Mouse (Mus musculus) WW6 (cell line): ENCODE measurements around the gene Lrr1.
"Not testable (repeated sequence)": the region's sequence is repeated elsewhere in the genome, so short reads cannot be mapped to it uniquely, and the experiment has no call there.

Source experiments
- DNase-seq: peaks from one replicate; pipeline ENCODE4 v3.0.0-alpha.2; 2013; ENCODE audit warnings: low read depth, low spot score

The Lrr1 gene

DNA sequence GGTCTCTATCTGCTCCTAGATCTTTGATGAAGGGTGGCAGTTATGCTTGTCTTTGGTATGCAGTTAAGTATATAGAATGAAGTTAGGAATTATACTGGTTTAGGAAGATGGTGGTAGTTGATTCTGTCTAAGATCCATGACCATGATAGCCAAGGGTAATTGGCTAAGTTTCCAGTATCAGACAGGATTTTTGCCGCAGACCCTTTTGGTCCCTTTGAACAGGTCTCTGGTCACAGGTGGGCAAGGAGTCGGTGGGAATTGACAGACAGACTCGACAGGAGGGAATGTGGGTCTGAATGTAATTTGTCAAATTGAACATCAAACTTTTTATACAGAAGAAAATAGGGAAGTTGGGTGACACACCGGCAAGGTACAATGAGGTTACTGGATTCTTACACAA, 5.0 kb upstream of the Lrr1 start:
- DNase-seq, result not testable (repeated sequence)

DNA sequence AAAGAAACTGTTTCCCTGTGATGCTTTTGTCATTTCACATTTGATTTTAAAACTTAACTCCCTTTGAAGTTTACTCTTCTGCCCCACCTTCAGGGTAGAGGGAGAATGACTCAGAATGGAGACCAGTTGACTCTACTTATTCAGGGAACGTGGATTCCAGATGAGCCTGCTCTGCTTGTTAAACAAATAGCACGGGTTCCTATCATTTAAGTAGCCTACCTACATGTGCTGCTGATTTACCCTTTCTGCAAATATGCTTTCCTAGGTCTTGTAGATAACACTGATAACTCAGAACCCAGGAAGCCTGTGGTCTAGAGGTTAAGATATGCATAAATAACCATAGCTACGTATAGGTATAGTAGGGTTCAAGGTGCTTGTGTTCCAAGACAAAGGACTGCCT, 3.7 kb upstream of the Lrr1 start:
- no peak for DNase-seq

DNA sequence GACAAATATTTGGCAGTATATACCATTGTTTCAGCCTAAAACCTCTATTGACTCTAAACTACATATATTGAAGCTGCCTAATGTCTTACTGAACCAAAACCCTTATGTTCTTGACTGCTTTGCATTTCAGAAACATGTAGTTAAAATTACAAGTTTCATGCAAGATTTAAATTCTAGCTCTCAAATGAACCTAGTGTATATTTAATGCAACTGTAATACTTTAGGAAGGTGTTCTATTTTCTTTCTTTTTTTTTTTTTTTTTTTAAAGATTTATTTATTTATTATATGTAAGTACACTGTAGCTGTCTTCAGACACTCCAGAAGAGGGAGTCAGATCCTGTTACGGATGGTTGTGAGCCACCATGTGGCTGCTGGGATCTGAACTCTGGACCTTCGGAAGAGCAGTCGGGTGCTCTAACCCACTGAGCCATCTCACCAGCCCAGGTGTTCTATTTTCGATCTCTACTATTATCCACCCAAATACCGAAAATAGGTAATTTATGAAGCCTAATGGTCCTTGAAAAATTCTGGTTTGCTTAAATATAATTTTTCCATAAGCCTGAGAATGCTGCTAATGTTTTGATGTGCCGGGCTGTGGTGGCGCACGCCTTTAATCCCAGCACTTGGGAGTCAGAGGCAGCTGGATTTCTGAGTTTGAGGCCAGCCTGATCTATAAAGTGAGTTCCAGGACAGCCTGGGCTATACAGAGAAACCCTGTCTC, 1.6 kb upstream of the Lrr1 start:
- DNase-seq, result not testable (repeated sequence)

DNA sequence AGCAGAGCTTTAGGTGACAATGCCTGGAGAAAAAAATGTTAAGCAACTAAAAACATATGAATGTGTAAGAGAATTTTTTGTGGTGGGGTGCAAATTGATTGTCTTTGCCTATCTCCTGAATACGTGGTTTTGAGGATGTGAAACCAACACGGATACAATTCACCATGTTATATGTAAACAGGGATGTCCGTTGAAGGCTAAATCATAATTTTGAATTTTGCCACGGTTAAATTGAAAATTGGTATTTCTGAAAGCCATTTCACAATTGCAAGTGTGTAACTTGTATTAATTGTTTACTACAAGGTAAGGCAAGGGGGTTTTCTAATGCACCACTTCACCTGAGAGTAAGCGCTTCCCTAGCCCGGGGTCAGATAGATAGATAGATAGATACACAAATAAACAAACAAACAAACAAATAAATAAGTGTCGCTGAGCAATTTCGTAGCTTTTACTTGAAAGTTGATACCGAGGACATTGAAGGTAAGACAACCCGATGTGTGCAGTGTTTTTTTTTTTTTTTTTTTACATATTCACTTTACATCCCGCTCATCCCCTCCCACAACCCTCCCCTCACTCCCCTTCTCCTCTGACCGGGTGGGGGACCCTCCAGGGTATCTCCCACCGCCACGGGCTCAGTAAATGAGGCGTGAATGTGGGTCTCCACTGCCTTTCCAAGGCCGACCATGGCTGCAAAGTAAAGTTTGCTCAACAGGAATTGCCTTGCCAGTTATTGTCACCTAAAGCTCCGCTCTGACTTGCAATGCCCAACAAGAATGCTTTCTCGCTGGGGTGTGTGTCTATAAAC, 756 bp upstream of the Lrr1 start:
- no peak for DNase-seq

DNA sequence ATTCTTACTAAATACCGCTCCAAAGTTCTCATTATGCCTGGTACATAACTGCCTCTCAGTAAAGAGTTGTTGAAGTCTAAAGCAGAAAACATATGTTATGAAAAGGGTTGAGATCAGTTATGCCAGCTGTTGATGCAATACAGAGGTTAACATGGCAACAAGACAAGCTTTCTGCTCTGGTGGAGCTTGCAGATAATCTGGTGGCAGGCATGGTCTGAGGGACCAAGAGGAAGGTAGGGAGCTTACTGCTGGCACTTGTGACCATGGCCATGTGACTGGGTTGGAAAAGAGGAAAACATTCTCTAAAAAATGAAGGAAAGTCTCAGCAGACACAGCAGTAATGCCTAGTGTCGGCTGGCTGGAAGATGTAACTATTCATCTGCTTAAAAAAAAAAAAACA, 2.7 kb downstream of the Lrr1 start:
- no peak for DNase-seq

DNA sequence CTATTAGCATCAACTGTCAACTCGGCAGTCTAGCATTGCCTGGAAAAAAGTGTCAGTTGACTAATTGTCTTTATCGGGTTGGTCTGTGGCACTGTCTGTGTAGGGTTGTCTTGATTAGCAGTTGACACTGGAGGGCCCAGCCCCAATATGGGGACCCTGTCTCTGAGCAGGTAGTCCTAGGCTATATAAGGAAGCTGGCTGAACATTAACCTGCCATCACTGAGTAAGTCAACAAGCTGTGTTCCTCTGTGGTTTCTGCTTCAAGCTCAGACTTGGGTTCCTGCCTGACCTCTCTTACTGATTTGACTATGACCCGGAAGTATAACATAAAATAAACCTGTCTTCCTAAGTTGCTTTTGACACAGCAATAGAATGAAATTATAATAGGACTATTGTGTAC, 7.4 kb downstream of the Lrr1 start:
- DNase-seq, result no peak

DNA sequence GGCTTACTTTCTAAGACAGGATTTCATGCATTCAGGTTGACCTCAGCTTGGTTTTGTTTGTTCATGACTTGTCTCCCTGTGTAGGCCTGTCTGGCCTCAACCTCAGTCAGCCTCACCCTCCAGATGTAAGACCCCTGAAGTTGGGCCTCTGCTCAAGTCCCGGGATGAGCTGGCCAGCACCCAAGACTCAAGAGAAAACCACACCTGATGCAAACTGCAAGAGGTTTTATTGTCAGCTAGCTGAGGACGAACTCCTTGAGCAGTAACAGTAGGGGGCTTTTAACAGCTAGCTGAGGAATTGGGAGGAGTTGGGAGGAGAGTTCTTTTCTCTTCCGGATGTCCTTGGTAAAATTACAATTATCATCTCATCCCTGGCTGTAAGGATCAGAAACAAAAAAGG, 8.9 kb downstream of the Lrr1 start:
- no peak for DNase-seq

DNA sequence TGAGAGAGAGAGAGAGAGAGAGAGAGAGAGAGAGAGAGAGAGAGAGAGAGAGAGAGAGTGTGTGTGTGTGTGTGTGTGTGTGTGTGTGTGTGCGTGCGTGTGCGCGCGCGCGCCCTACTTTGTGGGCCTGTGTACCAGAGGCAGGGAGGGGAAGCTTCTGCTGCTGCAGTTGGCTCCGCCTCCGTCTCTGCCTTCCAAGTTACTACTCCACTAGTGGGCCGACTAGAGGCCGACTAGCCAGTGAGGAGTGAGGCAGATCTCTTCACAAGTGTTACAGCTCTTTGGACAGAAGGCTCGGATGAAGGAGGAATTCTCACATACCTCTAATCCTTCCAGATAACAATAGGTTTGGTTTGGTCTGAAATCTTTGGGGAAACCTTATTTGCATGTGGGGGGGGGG, 10.8 kb downstream of the Lrr1 start:
- no peak for DNase-seq

DNA sequence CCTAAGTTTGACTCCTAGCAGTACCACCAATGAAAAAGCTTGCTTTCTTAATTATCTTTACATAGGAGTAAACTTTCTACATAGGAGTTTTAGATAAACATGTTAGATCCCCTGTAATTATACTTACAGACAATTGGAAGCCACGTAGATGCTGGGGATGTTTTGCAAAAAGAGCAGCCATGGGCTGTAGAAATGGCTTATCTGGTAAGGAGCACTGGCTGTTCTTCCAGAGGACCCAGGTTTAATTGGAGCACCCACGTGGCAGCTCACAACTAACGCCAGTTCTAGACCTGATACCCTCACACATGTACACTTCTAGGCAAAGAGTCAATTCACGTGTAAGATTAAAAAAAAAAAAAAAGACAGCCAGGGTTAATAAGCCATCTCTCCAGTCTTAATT, 13.2 kb downstream of the Lrr1 start:
- DNase-seq, result no peak

DNA sequence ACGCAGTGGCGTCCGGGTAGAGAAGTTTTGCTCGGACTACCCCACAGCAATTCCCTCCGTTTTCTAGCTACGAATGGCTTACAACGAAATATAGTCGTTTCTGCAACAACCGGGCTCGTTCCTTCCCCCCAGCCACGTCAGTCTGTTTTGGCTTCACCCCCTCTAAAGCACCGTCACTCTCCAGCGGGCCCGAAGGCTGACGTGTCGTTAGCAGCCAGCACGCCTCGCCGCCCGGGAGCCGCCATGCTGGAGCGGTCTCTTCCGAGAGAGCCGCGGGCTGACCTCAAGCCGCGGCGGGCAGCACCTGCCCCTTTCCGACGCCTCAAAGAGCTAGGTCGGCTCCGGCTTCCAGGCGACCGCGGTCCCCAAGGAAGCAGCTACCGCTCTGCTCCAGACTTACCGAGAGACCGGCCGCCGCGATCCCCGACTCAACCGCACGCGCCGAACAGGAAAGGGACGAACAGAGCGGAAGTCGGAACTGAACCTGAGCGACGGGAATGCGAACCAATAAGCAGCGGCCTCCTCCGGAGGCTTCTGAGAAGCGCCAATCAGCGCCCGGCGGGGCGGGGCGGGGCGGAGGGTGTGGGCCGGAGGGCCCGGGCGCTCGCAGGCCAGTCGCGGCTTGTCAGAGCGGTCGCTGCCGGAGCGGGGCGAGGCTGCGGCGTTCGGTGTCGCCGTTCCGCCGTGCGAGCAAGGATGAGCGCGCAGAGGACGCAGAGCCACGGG, 15.1 kb downstream of the Lrr1 start, which contains the start of the genes Rpl36al and Mgat2:
Gene Rpl36al, minus strand, starts transcription at position 501 of the 726 bp plus-strand sequence.
Gene Mgat2, plus strand, starts transcription at position 575 of the 726 bp plus-strand sequence.
- DNase-seq, result peak; percentile 93

DNA sequence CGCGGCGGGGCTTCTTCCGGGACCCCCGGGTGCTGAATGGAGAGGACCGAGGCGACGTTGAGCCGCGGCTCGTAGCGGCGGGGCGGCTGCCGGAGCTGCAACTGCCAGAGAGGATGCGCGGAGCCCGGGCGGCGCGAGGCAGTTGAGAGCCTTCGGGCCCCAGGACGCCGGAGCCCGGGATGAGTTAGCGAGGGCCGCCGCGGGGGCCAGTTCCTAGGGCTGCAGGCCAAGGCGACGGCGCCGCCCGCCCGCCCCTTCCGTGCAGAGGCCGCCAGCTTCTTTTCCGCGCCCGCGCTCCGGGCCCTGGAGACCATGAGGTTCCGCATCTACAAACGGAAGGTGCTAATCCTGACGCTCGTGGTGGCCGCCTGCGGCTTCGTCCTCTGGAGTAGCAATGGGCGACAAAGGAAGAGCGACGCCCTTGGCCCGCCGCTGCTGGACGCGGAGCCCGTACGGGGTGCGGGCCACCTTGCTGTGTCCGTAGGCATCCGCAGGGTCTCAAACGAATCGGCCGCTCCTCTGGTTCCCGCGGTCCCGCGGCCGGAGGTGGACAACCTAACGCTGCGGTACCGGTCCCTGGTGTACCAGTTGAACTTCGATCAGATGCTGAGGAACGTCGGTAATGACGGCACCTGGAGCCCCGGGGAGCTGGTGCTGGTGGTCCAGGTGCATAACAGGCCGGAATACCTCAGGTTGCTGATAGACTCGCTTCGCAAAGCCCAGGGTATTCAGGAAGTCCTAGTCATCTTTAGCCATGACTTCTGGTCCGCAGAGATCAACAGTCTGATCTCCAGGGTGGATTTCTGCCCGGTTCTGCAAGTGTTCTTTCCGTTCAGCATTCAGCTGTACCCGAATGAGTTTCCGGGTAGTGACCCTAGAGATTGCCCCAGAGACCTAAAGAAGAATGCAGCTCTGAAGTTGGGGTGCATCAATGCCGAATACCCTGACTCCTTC, 16.0 kb downstream of the Lrr1 start:
- no peak for DNase-seq

DNA sequence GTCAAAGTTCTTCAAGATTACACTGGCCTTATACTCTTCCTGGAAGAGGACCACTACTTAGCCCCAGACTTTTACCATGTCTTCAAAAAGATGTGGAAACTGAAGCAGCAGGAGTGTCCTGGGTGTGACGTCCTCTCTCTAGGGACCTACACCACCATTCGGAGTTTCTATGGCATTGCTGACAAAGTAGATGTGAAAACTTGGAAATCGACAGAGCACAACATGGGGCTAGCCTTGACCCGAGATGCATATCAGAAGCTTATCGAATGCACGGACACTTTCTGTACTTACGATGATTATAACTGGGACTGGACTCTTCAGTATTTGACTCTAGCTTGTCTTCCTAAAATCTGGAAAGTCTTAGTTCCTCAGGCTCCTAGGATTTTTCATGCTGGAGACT, 16.8 kb downstream of the Lrr1 start:
- no peak for DNase-seq

DNA sequence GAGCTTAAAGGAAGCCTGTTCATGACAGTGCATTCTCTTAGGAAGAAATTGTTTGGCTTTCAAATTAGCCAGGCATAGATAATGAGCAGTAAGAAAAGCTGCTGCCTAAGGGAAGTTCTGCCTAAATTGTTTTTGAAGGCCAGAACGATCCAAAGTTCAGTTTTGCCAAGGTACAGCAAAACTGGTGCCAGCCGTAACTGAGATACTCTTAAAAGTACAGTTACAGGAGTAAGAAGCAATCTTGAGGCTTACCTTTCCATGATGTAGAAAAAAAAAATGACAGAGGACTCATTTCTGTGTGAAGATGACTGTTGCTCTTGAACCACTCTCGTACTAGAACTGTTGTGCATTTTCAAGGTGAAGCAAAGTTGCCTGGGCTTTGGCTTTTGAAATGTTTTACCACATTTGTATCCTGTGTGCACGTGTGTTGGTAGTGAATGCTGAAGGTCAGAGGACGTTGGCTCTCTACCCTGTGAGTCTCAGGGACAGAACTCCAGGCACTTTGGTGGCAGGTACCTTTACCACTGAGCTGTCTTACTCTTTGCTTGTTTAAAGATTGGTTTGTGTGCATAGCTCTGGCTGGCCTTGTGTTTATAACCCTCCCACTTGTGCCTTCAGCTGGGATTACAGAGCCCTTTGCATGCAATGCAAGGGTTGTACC, 18.3 kb downstream of the Lrr1 start:
- DNase-seq, result no peak

DNA sequence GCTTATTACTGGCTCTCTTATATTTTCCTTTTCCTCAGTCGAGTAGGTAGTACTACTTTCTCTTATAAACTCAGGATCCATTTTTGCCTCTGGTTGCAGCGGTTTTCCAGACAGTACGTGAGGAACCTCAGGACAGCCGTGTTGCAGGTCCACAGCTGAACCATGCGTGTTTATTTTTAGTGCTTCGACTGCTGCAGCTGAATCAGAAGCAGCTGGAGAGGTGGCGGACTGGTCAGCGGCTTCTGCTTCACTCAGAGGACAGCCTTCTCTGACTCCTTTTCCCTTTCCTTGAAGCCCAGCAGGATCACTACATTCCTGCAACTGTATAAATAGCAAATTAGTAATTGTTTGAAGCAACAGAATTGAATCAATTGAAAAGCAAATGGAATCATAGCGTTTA, 21.5 kb downstream of the Lrr1 start:
- no peak for DNase-seq

DNA sequence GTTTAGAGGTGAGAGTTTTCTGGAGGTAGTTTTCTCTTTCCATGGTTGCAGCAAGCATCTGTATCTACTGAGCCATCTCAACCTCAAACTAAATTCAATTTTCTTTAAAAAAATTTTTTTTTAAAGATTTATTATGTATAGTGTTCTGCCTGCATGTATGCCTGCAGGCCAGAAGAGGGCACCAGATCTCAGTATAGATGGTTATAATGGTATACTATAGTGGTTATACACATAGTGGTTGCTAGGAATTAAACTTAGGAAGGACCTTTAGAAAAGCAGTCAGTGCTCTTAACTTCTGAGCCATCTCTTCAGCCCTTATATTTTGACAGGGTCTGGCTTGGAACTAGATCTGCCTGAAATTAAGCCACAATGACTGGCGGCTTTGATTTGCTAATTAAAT, 21.9 kb downstream of the Lrr1 start:
- no peak for DNase-seq

DNA sequence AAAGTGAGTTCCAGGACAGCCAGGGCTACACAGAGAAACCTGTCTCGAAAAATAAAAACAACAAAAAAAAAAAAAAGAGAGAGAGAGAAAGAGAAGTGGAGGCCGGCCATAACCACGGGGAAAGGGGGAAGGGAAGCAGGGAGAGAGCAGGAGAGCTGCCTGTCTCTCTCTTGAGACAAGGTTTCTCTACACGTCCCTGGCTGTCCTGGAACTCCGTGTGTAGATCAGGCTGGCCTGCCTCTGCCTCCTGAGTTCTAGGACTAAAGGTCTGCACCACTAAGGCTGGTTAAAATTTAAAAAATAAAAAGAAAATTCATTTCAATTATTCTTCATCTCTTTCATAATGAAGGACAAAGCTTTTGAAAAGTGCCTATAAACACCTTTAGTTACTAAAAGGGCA, 22.8 kb downstream of the Lrr1 start:
- no peak for DNase-seq

DNA sequence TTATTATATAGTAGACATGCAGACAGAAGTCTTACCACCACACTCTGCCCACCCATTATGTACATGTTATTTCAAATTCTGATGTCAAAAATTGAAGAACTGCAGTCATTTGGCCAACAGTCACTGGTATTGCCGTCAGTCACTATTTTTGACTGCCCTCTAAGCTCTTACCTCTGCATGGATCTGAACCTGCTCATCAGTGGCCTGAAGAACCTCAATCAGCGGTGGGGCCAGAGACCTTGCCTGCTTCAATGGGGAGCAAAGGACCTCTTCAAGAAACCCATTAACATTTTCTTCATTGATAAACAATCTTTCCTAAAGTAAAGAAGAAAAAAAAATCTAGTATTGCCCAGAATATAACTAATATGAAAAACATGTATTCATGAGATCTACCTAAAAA, 24.0 kb downstream of the Lrr1 start:
- no peak for DNase-seq

DNA sequence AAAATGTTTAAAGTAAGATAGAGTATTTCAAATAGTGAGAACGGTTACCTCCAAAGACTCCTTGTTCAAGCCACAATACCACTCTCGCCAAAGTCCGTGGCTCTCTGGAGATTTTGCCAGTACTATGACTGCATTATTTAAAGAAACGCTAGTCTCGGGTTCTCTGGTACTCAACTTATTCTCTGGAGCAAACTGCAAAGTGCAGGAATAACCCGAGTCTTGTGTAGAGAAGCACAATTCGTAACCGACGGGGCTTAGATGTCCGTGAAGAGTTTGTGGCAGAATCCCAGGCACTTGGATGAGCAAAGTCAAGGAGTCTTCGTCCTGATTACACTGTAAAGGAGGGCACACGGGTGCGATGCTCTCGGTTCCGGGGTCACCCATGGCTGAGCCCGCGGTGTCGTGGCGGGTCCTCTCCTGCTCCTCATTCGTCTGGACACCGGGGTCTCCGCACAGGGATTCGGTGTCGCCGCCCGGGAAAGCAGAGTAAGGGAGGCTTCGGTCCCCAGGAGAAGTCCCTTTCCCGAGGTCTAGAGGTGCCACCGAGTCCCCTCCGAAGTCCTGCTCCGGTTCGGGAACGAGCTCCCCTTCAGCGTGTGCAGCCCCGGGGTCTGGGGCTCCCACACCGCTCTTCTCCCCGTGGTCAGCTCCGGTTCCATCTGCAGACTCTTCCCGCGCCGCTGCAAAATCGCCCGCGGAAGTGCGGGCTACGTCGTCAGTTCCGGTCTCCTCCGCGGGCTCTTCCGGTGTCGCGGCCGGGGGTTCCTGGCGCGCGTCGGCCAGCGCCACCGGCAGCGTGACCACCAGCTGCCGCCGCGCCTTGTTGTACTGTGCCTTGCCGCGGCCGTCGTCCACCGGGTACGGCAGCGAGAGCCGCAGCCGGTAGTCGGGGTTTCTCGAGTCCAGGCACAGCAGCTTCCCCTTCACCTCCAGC, 28.1 kb downstream of the Lrr1 start, which contains the start of gene Gm49383:
Gene Gm49383, minus strand, starts transcription at position 661 of the 934 bp plus-strand sequence.
- DNase-seq, result no peak

DNA sequence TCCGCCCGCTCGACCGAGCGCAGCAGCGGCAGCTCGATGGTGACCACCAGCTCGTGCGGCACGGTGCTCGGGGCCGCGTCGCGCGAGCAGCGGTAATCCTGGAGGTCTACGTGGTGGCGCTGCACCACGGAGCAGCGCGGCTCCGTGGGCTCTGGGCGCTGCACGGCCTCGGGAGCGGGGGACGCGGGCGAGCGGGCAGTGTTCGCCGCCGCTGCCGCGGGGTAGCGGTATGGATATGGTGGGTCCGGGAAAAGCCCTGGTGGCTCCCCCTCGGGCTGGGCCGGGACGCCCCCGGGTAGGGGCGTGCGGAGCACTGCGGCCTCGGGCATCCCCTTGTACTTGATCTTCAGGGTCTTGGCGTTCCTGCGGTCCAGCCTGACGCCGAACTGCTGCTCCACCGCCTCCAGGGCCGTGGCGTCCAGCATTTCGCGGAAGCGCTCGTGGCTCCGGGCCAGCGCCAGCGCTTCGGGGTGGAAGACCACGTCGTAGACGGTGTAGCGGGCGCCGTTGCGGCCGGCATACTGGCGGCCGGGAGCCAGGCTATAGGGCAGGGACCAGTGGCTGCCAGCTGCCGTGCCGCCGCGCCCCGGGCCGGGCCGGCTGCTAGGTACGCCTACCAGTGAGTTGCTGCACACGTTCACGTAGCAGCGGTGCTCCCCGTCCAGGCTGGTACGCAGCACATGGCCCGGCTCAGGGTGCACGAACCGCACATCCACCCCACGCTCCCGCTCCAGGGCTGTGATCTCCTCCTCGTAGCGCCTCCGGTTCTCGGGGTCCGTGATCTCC, 29.0 kb downstream of the Lrr1 start:
- no peak for DNase-seq
